Mouse (Mus musculus): ENCODE results near the gene Chuk.

Chuk gene

DNA sequence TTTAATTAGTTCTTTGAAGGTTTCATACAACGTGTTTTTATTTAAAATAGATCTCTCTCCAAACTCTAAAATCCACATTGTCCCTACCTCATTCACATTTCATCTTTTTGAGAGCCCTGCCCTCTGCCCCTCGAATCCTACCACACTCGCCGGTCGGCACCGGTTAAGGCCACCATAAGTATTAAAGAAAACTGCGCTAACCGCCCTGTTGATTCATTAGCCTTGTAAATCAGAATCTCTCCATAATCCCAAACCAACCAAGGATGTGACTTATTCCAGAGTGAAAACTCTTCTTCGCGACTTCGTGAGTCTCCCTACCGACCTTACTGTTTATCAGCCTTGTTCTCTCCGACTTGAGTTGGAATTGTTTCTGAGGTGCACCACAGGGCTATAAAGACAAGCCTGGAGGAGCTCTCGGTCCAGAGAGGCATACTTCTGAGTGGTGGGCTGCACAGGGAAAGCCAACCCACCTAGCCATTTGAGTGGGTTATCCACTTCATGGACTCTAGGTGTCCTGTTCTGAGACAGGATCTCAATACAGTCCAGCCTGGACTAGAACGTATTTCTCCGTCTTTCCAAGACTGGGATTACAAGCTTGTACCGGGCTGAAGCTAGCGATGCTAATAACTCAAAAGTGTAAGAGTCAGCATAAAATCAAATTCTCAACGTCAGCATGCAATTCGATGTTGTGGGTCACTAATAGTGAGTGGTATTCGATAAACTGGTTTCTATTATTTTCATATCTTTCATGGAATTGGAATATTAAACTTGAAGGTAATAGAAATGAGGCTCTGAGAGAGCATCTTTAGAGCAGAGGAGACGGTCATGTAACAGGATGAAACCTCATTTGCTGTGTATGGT lies 611 bp upstream of the Chuk start:
- no peak for DNase-seq (ENCODE audit: low read depth, low spot score)

DNA sequence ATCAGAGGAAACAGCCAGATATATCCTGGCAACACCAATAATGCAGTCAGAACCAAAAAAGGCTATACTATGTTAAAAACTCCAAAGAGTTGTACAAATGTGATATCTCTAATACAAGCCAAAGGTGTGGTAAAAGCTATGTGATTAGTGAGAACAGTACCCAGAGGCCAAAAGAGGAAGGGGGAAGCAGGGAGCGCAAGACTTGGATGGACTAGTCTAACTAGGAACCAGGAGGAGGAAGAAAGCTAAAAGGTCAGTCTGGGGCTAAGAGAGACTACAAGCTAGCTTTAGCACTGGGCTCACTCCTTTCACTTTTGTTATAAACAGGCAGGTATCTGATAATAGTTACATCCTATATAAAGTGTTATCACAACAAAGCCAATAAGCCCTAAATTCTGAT lies 2.9 kb downstream of the Chuk start:
- DNase-seq (ENCODE audit: low read depth, low spot score), result no peak

DNA sequence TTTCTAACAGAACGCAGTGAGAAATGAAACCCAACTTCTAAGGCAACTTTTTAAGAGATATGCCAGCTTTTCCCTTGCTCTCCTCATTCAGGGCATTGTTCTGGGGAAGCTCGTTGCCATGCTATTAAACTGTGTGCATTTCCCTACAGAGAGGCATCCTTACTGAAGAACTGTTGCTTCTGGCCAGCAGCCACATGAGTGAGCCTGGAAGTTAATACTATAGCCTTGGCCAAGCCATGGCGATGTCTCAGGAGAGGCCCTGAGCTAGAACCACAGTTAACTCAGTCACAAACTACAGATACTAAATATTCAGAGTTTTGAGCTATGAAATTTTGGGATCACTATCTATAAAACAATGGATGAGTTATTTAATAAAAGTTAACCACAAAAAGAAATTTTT lies 4.3 kb downstream of the Chuk start:
- DNase-seq (ENCODE audit: low read depth, low spot score), result no peak

DNA sequence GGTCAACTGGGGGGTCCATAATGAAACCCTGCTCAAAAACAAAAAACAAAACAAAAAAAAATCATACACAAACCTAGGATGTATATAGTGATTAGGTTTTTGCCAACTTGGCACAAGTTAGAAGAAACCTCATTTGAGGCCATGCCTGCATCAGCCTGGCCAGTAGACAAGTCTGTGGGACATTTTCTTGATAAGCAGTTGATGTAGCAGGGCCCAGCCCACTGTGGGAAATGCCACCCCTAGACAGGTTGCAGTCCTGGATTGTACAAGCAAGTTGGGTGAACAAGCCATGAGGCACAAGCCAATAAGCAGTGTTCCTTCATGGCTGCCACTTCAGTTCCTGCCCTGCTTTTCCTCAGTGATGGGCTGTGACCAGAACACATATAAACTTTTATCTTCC lies 6.4 kb downstream of the Chuk start:
- no peak for DNase-seq (ENCODE audit: low read depth, low spot score)

DNA sequence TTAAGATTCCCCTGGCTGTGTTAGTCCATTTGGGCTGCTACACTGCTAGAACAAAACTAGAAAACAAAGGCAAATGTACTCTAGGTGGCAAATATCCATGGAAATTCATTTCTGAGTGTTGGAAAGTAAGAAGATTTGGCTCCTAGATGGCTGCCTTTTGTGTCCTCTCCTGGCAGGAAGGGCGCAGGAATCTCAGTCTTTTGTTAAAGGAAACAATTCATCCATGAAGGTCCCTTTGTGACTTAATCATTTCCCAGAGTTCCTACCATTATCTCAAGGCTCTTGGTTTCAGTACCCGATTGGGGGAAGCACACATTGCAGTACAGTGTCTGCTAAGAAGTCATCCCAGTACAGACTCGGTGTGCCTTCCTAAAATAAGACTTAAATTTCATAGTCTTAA lies 21.0 kb downstream of the Chuk start:
- DNase-seq (ENCODE audit: low read depth, low spot score), result no peak

DNA sequence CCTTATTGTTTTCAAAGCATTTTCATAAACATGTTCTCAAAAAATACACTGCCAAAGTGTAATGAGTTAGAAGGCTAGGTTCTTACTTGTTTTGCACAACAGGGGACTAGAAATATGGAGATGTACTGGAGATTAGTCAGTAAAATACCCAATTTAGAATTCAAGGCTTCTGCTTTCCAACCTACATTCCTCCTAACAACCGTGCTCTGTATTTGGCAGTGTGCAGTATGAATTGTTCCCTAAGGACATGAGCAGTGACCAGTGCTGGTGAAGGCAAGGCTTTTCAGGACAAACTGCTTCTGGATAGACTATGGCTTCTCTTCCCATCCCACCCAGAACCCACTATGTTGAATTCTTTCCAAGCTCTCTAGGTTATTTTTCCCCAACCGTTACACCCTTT lies 26.4 kb downstream of the Chuk start:
- no peak for DNase-seq (ENCODE audit: low read depth, low spot score)

DNA sequence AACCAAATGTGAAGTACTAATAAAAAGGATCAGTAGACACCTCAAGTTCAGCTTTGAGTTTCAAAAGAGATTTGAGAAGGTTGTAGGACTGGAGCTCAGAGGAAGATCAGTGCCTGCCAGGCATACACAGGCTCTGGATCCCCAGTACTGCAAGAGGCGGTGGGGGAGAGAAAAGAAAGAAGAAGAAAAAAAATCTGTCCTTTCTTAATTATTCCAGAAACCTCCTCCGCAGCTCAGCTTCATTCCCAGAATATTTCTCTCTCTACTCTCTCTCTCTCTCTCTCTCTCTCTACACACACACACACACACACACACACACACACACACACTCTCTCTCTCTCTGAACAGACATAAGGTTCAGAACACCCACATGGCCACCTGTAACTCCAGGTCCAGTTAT lies 27.3 kb downstream of the Chuk start:
- DNase-seq (ENCODE audit: low read depth, low spot score), result no peak

DNA sequence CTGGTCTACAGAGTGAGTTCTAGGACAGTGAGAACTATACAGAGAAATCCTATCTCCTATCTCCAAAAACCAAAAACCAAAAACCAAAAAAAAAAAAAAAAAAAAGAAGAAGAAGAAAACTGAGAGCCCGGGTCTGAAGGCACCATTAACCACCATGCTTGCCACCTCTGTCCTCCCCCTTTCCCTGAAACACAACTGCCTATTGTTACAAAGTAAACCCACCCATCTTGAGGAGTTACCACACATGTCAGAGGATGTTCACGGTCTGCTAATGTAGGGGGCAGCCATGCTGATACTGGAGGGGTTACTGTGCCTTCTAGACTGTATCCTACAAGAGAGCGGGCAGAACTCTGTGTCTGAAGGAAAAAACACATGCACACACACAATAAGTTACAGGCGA lies 30.3 kb downstream of the Chuk start:
- DNase-seq (ENCODE audit: low read depth, low spot score), result no peak

DNA sequence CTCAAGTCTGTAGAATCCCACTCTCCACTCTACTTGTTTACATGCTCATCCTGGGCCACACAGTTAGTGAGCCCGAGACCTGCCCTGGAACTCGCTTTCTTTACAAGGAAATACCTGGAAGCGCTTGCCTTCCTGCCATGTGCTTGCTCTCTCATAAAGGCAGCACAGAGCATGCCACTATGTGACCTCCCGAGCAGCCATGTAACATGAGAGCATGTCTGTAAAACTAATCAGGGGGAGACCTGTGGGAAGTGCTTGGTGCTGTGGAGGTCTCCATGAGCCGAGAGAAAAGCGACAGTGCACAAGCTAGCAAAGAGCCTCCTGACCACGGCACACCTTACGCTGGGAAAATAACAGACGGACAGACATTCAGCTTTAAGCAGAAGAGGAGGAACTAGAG lies 30.8 kb downstream of the Chuk start:
- no peak for DNase-seq (ENCODE audit: low read depth, low spot score)

DNA sequence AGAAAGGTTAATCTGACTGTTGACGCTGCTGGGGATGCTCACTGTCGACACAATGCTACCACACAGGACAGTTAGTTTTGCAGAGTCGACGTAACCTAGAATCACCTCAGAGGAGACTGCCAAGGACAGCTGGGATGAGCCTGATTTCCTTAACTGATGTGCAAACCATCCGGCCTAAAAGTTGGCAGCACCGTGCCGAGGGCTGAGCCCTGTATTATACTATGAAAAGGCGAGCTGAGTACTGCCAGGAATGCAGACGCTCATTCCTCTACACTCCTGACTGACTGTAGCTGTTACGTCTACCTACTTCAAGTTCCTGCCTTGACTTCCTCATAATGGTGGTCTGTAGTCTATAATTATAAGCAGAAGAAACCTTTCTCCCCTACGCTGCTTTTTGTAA lies 32.3 kb downstream of the Chuk start:
- no peak for DNase-seq (ENCODE audit: low read depth, low spot score)

DNA sequence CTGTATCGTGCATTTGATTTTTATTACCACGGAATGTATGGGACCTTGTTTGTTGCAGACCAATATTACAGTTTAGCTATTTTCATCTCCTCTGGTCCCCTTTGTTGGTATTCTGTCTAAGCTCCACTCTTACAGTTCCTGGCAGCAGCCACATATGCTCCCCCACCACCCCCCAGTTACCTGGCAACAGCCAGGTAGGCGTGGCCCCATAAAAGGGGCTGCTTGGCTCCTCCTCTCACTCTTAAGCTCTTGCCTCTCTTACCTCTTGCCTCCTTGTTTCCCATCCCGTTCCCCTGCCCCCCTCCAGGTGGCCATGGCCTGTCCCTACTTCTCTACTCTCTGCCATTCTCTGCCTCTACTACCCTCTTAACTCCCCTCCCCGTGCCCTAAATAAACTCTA lies 36.1 kb downstream of the Chuk start:
- DNase-seq (ENCODE audit: low read depth, low spot score), result no peak

DNA sequence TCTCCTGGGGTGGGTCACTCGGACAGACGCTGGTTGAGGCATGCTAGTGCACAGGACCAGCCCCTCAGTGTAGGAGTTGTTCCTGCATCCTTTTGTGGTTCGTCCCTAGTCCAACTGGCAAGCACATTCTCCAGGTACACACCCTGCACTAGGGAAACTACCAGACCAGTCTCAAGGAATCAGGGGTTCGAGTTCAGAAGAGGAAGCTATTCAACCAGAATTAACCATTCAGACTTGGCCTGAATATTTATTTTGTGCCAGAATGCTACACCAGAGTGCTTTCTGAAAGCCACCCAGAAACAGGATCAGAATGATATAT lies 37.4 kb downstream of the Chuk start:
- no peak for DNase-seq (ENCODE audit: low read depth, low spot score)

DNA sequence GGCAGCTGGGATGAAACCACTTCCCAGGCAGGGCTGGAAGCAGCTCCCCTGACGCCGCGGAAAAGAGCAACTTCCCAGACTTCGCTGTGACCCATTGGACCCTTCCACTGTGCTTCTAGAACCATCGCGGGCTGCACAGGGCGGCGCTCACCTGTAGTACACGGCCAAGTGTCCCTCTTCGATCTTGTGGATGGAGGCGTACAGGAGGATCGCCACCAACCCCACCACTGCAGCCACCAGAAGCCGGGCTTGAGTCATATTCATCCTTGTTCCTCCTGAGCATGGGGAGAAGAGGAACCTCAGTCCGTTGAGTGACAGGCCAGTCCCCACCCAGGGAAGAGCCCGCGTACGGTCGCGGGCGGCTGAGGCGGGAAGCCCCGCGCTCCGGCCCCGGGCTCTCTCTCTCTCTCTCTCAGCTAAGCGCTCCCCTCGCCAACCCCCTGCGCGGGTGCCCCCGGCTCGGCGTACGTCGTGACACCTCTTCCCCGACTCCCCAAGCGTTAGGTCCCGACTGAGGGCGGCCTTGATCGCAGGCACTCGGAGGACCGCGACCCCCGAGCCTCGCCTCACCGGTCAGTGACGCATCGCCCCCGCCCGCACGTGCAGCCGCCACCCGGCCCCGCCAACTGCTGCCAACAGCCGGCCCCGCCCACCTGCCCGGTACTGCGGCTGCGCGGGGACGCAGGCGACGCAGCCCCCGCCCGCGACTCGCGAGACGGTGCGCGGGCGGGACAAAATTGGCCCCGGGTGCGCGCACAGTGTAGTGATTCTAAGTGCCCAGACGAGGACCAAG lies 38.0 kb downstream of the Chuk start, which contains the start of gene Erlin1:
Erlin1 (minus strand) TSS at position 665 of the 793 bp plus-strand sequence.
- DNase-seq (ENCODE audit: low read depth, low spot score), result peak; percentile 44

DNA sequence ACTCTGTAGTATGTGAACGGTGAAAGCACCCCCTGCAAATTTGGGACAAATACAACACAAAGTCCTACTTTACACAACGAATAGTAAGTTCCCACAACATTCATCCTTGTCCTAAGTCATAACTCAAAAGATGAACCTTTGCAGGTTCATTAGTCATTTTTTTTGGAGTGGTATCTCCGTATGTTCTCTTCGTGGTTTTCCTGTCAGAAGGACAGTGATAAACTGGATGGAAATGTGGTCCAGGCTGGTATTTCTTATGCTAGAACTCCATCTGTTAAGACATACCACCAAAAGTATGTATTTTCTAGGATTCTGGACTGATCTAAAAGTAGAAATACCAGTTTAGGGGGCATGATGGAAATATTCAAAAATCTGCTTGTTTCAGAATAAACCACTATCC lies 39.0 kb downstream of the Chuk start:
- no peak for DNase-seq (ENCODE audit: low read depth, low spot score)

DNA sequence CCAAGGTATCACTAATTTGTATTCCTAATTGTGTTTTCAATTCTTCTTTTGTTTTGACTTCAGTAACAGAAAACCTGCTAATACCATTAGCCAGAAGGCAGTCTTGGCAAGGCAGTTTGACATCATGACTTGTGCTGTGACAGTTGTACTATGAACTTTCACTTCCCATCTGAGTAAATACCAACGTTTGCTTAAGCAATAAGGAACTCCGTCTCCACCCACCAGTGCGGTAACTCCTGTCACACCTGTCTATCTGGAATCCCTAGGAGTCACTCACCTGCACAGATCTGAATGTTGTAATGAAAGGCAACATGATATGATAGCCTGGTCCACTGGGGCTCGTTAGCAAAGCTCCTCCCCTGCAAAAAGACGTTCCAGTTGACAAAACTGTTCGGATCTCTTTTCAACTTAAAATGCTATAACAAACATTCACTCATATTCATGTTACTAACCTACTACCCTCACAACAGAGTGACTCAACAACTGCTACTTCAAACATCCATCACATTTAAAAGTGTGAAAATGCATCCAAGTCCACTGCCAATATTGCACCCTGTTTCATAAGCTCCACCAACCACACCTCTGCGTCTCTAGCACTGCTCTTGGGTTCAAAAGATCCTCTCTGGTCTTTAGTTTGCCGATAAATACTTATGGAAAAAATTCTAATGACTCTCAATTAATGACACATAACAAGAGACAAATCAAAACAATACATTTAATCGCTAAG lies 39.8 kb downstream of the Chuk start:
- no peak for DNase-seq (ENCODE audit: low read depth, low spot score)

DNA sequence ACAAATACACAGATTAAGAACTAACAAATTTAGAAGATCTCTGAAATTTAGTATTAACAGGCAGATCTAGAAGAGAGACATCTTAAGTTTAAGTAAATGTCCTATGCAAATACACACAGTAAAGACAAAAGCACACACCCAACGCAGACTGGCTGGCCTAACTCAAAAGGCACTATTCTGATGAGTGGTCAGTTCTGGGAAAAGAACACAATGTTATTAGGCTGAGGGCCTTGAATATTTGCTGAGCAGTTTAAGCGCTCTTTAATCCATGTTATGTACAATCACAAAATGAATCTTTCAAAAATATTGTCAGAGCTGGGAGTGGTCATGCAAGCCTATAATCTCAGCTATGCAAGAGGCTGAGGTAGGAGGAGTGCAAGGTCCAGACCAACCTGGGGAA lies 42.5 kb downstream of the Chuk start:
- no peak for DNase-seq (ENCODE audit: low read depth, low spot score)

DNA sequence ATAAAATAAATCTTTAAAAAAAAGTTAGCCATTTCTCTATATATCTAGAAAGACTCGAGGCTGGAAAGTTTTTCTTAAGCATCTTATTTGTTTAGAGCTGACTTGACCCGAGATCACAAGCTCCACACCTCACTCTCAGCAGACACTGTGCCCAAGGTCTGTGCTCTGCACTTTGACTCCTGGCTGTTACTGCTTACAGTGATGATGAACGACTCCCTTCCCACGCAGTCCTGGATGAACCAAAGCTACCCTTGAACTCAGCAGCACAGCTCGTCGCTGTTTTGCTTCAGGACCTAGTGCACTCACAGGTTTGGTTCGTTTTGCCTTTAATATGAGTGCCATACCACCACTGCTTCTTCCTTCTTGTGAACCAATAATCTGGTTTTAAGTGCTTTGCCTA lies 43.5 kb downstream of the Chuk start:
- DNase-seq (ENCODE audit: low read depth, low spot score), result no peak

DNA sequence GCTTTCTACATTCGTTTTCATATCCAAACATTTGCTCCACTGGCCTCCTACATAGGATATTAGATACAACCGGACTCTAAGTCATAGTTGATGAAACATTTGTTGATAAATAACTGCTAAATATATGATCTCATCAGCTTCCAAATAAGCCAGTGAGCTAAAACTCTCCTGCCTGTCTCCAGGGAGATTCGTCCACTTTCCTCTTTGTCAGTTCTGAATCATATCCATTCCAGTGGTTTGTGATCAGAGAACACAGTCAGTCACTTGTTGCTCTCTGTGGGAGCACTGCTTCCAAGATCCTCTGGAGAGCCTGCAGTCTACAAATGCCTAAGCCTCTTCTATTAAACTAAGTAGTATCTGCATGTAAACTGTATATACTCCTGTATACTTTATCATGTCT lies 47.1 kb downstream of the Chuk start:
- DNase-seq (ENCODE audit: low read depth, low spot score), result no peak

DNA sequence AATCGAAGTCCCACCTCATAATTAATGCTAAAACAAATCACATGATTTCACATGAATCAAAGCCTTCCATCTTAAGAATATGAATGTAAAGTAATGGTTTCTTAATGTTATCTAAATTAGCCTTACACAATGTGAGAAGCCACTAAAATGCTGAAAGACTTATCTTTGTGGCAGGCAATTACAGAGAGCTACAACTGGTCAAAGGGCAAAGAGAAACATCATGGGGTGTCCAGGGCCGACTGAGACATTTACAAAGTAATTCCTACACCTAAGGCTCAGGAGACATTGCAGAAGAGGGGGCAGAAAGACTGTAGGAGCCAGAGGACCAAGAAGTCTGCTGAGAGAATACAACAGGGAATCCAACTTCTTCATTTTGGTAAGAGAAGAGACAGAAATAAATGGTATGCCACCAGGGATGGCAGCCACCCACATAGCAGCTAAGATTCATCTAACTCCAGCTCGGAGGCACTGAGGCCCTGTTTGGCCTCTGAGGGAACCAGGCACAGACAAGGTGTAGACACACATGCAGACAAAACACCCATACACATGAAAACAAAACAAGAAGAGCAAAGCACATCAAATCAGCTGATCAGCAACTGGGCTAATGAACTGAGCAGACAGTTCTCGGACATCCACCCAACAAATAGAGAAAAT lies 52.0 kb downstream of the Chuk start:
- no peak for DNase-seq (ENCODE audit: low read depth, low spot score)

DNA sequence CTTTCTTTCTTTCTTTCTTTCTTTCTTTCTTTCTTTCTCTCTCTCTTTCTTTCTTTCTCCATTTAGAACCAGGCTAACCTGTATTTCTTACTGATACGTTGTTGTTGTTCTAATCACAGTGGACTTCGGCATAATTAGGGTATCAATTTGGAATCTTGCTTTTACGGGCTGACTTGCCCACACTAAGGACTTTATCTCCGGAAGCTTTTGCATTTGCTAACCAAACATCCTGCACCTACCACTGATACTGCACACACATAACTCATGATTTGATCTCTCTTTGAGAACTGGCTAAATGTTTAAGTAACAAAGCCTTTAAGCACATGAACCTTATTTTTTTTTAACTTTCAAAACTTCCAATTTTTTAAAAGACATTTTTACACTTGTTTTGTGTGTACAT lies 56.9 kb downstream of the Chuk start:
- DNase-seq (ENCODE audit: low read depth, low spot score), result no peak

DNA sequence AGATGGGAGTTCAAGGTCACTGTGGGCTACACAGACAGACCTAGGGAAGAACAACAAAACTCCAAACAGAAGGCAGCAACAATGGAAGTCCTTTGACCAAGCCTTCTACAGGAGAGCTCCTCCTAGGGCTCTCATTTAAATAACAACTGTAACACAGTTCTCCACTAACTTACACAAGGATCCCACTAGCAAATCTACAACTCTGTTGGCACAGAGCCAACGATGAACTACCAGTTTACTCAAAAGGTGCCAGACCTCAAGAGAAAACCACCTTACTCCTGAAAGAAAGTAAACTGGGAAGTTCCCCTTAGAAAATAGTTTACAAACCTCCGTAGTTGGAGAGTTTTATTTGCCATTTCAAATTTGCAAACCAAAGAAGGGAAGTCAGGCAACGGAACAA lies 58.0 kb downstream of the Chuk start:
- DNase-seq (ENCODE audit: low read depth, low spot score), result no peak

DNA sequence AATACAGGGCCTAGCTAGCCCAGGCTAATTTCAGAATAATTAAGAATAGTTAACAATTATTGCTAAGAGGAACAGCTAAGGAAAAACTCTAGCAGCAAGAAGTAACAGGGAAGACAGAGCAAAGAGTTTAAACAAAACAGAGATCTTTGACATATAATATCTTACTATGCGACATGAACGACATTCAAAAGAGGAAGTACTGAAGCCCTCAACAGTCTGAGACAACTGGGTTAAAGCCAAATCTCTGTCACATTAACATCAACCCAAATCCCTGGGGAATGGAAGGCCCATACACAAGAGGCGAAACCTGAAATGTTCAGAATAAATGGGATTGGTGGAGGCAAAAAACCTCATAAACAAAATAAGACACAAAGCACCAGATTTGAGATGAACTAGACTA lies 61.4 kb downstream of the Chuk start:
- DNase-seq (ENCODE audit: low read depth, low spot score), result no peak
